Mouse (Mus musculus) forebrain, embryonic 14.5 days (tissue): ENCODE measurements at regions not wholly inside any gene's neighbourhood (a gene's known extent, or its start where the extent isn't known, plus 50 kb on each side); places are given as distances from the start of the nearest gene placed in this dataset.

ENCODE experiments used
- ATAC-seq: fragments of 200-750 bp; cut with Nextera tagmentation; 2 replicates; pipeline ENCODE4 v1.8.0; 2017; ENCODE audit warnings: mild to moderate bottlenecking, moderate library complexity
- DNase-seq: peaks from one replicate; pipeline ENCODE4 v3.0.0-alpha.2; 2015; ENCODE audit warnings: low spot score
- H3K27ac ChIP-seq: fragments of 300-500 bp; sonication (generic); 2 replicates; pipeline ENCODE4 v1.5.1; 2014; ENCODE audit warnings: low read depth, mild to moderate bottlenecking, control low read depth, low read length, moderate library complexity
- H3K27me3 ChIP-seq: fragments of 300-500 bp; sonication (generic); replicated peaks from 2 replicates; pipeline ENCODE4 v1.6.1; 2014; ENCODE audit warnings: low read length, control low read depth, mixed read lengths; ENCODE audit not compliant: control insufficient read depth, insufficient read depth
- H3K36me3 ChIP-seq: fragments of 300-500 bp; sonication (generic); 2 replicates; pipeline ENCODE4 v1.6.1; 2014; ENCODE audit warnings: low read length, control low read depth; ENCODE audit not compliant: control insufficient read depth, insufficient read depth
- H3K4me1 ChIP-seq: fragments of 300-500 bp; sonication (generic); 2 replicates; pipeline ENCODE4 v1.6.1; 2014; ENCODE audit warnings: antibody characterized with exemption, low read length, control low read depth; ENCODE audit not compliant: control insufficient read depth, insufficient read depth
- H3K4me2 ChIP-seq: fragments of 300-500 bp; sonication (generic); 2 replicates; pipeline ENCODE4 v1.6.1; 2014; ENCODE audit warnings: mild to moderate bottlenecking, control low read depth, low read length
- H3K4me3 ChIP-seq: fragments of 300-500 bp; sonication (generic); 2 replicates; pipeline ENCODE4 v1.5.1; 2014; ENCODE audit warnings: low read depth, low read length, control low read depth
- H3K9ac ChIP-seq: fragments of 300-500 bp; sonication (generic); 2 replicates; pipeline ENCODE4 v1.6.1; 2014; ENCODE audit warnings: mild to moderate bottlenecking, low read length, control low read depth, moderate library complexity
- H3K9me3 ChIP-seq: fragments of 300-500 bp; sonication (generic); replicated peaks from 2 replicates; pipeline ENCODE4 v1.6.1; 2016; ENCODE audit warnings: low read length, control low read depth, mixed read lengths; ENCODE audit not compliant: control insufficient read depth
- WGBS: fragments of 180-500 bp; shearing (Covaris S2); extraction: QIAGEN DNeasy Blood & Tissue Kit; methylation state at CpG from one replicate; pipeline ENCODE4 v1.1.7; 2014; 5-methylcytosine and 5-hydroxymethylcytosine counted together

DNA sequence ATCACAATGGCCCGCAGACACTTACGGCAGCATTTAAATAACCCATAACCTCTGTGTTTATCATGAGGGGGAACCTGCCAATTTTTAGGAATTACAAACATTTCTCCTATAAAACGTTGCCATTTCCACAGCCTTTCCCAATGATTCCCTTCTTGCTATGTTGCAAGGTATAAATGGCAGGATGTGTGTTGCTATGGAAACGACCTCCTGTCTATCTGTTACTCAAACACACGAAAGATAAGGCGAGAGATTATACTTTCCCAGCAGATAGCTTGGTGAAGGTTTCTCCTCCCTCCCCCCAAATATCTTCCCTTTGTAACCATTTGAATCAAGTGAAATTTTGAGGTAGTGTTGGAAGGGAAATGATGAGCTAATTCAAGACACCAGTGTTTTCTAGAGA, 509.8 kb upstream of the Mon1b start:
- Histone ChIP-seq H3K27ac (no peak overlapping the region), H3K27me3 (no peaks in the 10 kb centered on the region), H3K4me3 (no peak overlapping the region), H3K4me2 (no peak overlapping the region), H3K9ac (no peak overlapping the region), H3K4me1 (no peaks in the 10 kb centered on the region), H3K36me3 (no peaks in the 10 kb centered on the region), H3K9me3 (no peaks in the 10 kb centered on the region)
- DNase-seq: peak; percentile 34
- WGBS: 80% methylated on average over 6 of the region's 6 CpGs
- ATAC-seq: no peak

DNA sequence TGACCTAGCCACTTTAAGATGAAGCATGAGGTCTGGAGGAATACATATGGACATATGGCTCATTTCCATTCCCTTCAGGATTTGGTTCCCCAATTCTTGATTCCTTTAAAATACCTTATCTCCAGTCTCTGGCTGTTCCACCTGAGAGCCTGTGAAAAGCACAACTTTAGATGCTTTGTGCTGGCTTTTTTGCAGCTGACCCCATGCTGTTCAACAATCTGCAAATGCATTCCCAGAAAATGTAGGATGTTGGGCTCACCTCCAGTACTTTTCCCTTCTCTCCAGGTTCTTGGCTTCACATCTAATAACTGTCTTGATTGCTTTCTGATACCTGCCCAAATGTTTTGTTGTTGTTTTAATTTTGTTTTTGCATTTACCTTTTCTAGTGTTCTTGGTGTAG, 498.0 kb upstream of the Mon1b start:
- no peaks in the 10 kb centered on the region for H3K27me3 ChIP-seq
- DNase-seq: no peak
- ATAC-seq: no peak

DNA sequence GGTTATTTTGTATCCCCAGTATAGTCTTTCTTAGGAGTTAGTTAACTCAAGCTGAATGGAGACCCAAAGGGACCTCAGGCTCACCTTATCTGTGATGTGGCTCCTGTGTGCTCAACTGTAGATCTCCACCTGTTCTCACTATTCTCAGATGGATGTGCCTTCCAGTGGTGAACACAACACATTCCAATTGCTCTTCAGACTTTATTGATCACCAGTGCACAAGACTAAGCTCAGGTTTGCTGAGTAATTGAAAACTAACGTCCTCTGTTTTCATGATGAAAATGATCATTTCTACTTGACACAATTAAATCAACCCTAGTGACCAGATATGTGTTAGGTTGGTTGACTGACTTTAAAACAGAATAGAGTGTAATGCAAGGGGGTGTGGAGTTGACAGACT, 495.4 kb upstream of the Mon1b start:
- Histone ChIP-seq H3K4me3 (no peak overlapping the region), H3K36me3 (no peaks in the 10 kb centered on the region), H3K9ac (no peak overlapping the region), H3K9me3 (no peaks in the 10 kb centered on the region), H3K27ac (no peak overlapping the region), H3K4me2 (no peak overlapping the region), H3K4me1 (no peaks in the 10 kb centered on the region), H3K27me3 (no peaks in the 10 kb centered on the region)
- WGBS: 85% methylated on average over 1 of the region's 1 CpGs
- ATAC-seq: no peak
- DNase-seq: no peak

More for the DNA sequence above, 498.0 kb upstream of the Mon1b start:
- Histone ChIP-seq H3K36me3 (no peaks in the 10 kb centered on the region), H3K9me3 (no peaks in the 10 kb centered on the region), H3K4me3 (no peak overlapping the region), H3K27ac (no peak overlapping the region), H3K4me1 (no peaks in the 10 kb centered on the region), H3K4me2 (no peak overlapping the region), H3K9ac (no peak overlapping the region)

DNA sequence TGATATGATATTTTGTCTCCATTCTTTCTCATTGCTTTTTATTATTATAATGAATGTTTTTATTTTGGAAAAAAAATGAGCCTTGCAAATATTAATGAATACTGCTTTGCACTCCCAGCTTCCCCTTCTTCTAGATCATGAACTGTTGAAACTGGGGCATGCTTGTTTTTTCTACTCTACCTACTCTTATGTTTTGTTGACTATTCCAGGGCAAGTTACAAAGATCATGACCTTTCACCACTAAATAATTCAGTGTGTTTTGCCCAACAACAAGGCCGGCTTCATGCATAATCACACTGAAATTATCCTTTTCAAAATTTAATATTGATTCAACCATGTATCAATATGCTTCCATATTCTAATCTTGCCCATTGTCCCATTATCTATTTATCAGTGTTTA, 494.3 kb upstream of the Mon1b start:
- Histone ChIP-seq H3K36me3 (no peaks in the 10 kb centered on the region), H3K27me3 (no peaks in the 10 kb centered on the region), H3K4me3 (no peak overlapping the region), H3K9me3 (no peaks in the 10 kb centered on the region), H3K4me2 (no peak overlapping the region), H3K27ac (no peak overlapping the region), H3K9ac (no peak overlapping the region), H3K4me1 (no peaks in the 10 kb centered on the region)
- DNase-seq: no peak
- 91% methylated on average over 1 of the region's 1 CpGs for WGBS
- ATAC-seq: no peak

DNA sequence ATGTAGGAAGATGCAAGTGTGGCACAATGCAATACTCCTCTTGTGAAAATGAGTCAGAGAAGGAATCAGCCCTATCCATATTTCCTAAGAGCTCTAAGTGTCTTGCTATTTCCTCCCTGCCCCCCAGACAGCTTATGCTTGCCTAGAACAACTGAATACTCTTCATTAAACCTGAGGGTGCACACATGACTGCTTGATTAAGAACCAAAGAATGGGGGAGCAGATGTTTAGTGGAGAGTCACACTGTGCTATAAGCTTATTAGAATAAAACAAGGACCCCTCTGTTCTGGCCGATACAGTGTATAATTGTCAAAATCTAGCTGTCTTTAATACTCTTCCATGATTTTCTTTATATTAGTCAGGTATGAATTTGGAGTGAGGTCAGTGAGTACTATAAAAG, 458.8 kb upstream of the Mon1b start:
- H3K9ac ChIP-seq: no peak overlapping the region
- no peak overlapping the region for H3K4me3 ChIP-seq
- no peak overlapping the region for H3K27ac ChIP-seq
- H3K4me2 ChIP-seq: no peak overlapping the region
- no peaks in the 10 kb centered on the region for H3K36me3 ChIP-seq
- H3K27me3 ChIP-seq: no peaks in the 10 kb centered on the region
- H3K9me3 ChIP-seq: no peaks in the 10 kb centered on the region
- peaks cover 5% of the 10 kb centered on the region; the same call in 1 of the 2 replicates for H3K4me1 ChIP-seq
- WGBS: 13% methylated on average over 1 of the region's 1 CpGs
- DNase-seq (peak; percentile 48), ATAC-seq (peak; percentile 44; the same call in 1 of the 2 replicates)

DNA sequence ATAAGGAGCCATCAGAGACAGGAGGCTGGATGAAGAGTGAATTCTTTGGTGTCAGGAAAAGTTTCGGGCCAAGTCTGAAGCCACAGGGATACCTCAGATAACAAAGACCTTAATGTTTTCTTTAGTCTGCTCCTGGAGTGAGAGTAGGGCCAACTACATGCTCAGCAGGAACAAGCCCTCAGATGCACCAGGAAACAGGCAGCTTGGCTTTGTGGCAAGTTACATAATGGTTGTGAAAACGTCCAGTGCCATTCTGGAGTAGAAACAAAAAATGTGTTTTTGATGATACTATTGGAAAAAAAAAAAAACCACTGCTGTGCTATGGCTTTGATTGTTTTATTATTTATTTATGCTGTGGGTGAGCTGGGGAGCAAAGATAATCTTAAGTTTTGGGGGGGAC, 452.2 kb upstream of the Mon1b start:
- H3K36me3 ChIP-seq: no peaks in the 10 kb centered on the region
- H3K27ac ChIP-seq: no peak overlapping the region
- ATAC-seq (no peak), DNase-seq (no peak)
- no peaks in the 10 kb centered on the region for H3K4me1 ChIP-seq
- no peaks in the 10 kb centered on the region for H3K9me3 ChIP-seq
- no peak overlapping the region for H3K4me2 ChIP-seq
- no peak overlapping the region for H3K9ac ChIP-seq
- no peak overlapping the region for H3K4me3 ChIP-seq
- H3K27me3 ChIP-seq: no peaks in the 10 kb centered on the region
- 17% methylated on average over 2 of the region's 2 CpGs for WGBS

DNA sequence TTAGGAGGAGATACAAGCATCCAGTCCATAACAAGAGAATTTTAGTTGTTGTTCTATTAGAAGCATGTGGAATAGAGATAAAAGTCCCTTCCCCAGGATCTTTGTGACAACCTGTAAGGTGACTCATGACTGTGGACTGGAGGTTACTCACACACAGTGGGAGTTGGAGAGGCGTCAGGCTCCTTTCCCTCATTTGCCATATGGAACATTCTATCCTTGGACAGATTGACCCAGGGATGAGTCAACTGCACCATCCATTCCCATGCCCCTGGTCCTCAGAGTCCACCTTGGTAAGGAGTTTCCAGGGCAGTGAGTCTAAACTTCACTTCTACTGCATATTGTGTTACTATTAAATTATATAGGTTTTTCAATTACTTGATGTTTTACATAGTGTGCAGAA, 444.9 kb upstream of the Mon1b start:
- no peaks in the 10 kb centered on the region for H3K36me3 ChIP-seq
- H3K9me3 ChIP-seq: no peaks in the 10 kb centered on the region
- H3K27ac ChIP-seq: no peak overlapping the region
- H3K27me3 ChIP-seq: no peaks in the 10 kb centered on the region
- H3K4me1 ChIP-seq: no peaks in the 10 kb centered on the region
- no peak for ATAC-seq
- DNase-seq: no peak
- H3K9ac ChIP-seq: no peak overlapping the region
- WGBS: 94% methylated on average over 1 of the region's 1 CpGs
- no peak overlapping the region for H3K4me3 ChIP-seq
- H3K4me2 ChIP-seq: no peak overlapping the region

DNA sequence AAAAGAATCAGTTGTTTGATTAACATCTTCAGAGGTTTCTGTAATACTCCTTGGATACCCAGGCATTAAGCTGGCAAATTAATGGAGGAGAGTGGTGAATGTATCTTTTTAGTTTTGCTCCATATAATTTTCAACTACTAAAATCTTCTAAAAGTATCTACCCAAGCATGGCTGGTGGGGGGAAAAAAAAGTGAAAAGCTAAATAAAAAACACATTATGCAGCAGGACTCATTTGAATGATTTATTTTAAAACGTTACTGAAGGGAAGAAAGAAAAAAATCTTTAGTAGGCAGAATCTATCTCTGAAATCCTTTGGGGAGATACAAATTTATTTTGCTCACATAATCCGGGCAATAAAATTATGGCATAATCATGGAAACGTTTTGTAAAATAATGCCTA, 443.9 kb upstream of the Mon1b start:
- H3K4me1 ChIP-seq: no peaks in the 10 kb centered on the region
- no peak for ATAC-seq
- 77% methylated on average over 3 of the region's 3 CpGs for WGBS
- H3K36me3 ChIP-seq: no peaks in the 10 kb centered on the region
- no peak overlapping the region for H3K27ac ChIP-seq
- no peaks in the 10 kb centered on the region for H3K9me3 ChIP-seq
- H3K4me2 ChIP-seq: no peak overlapping the region
- H3K27me3 ChIP-seq: no peaks in the 10 kb centered on the region
- no peak overlapping the region for H3K4me3 ChIP-seq
- no peak overlapping the region for H3K9ac ChIP-seq
- DNase-seq: no peak
